Mouse (Mus musculus): Measurements from ENCODE around the gene Pum2. TPM values are rescaled to one million over a fixed set of nuclear protein-coding genes. Genes with fewer than 3 reads are reported as not detected.
"Not testable (repeated sequence)": the region's sequence is repeated elsewhere in the genome, so short reads cannot be mapped to it uniquely, and the experiment has no call there.

Pum2 gene
- total RNA-seq, 2 experiments from 2014 or later: 76.3 to 92.5 TPM

- no peak for DNase-seq (ENCODE audit: low spot score)
Measured at GRCm38 (mm10) chr12:8667473-8668255, 6.3 kb upstream of the Pum2 start.

GRCm38 (mm10) chr12:8669421-8669820, 4.5 kb upstream of the Pum2 start:
- no peak for DNase-seq (ENCODE audit: low spot score)

- no peak for DNase-seq (ENCODE audit: low spot score)
Measured at GRCm38 (mm10) chr12:8669846-8670245, 4.1 kb upstream of the Pum2 start.

GRCm38 (mm10) chr12:8673121-8673973, 587 bp upstream of the Pum2 start:
- DNase-seq (ENCODE audit: low spot score): no peak

GRCm38 (mm10) chr12:8674377-8674864, 487 bp downstream of the Pum2 start:
- DNase-seq (ENCODE audit: low spot score): no peak

- no peak for DNase-seq (ENCODE audit: low spot score)
Measured at GRCm38 (mm10) chr12:8674891-8675341, 982 bp downstream of the Pum2 start.

- DNase-seq (ENCODE audit: low spot score): no peak
Measured at GRCm38 (mm10) chr12:8675361-8675760, 1.4 kb downstream of the Pum2 start.

GRCm38 (mm10) chr12:8676341-8676740, 2.4 kb downstream of the Pum2 start:
- no peak for DNase-seq (ENCODE audit: low spot score)

GRCm38 (mm10) chr12:8677926-8678325, 4.0 kb downstream of the Pum2 start:
- no peak for DNase-seq (ENCODE audit: low spot score)

- no peak for DNase-seq (ENCODE audit: low spot score)
Measured at GRCm38 (mm10) chr12:8684200-8684599, 10.3 kb downstream of the Pum2 start.

GRCm38 (mm10) chr12:8685036-8685435, 11.1 kb downstream of the Pum2 start:
- DNase-seq (ENCODE audit: low spot score): no peak

- not testable (repeated sequence) for DNase-seq (ENCODE audit: low spot score)
Measured at GRCm38 (mm10) chr12:8689882-8690281, 15.9 kb downstream of the Pum2 start.

- peak; percentile 32 for DNase-seq (ENCODE audit: low spot score)
Measured at GRCm38 (mm10) chr12:8698895-8699294, 25.0 kb downstream of the Pum2 start.

GRCm38 (mm10) chr12:8703988-8704387, 30.1 kb downstream of the Pum2 start:
- DNase-seq (ENCODE audit: low spot score): no peak

GRCm38 (mm10) chr12:8708876-8709275, 34.9 kb downstream of the Pum2 start:
- no peak for DNase-seq (ENCODE audit: low spot score)

- DNase-seq (ENCODE audit: low spot score): no peak
Measured at GRCm38 (mm10) chr12:8712665-8713064, 38.7 kb downstream of the Pum2 start.

- peak; percentile 17 for DNase-seq (ENCODE audit: low spot score)
Measured at GRCm38 (mm10) chr12:8716093-8716492, 42.2 kb downstream of the Pum2 start.

- DNase-seq (ENCODE audit: low spot score): no peak
Measured at GRCm38 (mm10) chr12:8726890-8727289, 53.0 kb downstream of the Pum2 start.

GRCm38 (mm10) chr12:8728739-8729138, 54.8 kb downstream of the Pum2 start:
- DNase-seq (ENCODE audit: low spot score): no peak

- no peak for DNase-seq (ENCODE audit: low spot score)
Measured at GRCm38 (mm10) chr12:8753654-8754053, 79.7 kb downstream of the Pum2 start.

- peak; percentile 66 for DNase-seq (ENCODE audit: low spot score)
Measured at GRCm38 (mm10) chr12:8754116-8754515, 80.2 kb downstream of the Pum2 start.

- no peak for DNase-seq (ENCODE audit: low spot score)
Measured at GRCm38 (mm10) chr12:8758029-8758428, 84.1 kb downstream of the Pum2 start.
